Mouse (Mus musculus) kidney, adult 2 months (tissue): ENCODE results near the gene Kif1b. TPM values are rescaled to one million over a fixed set of nuclear protein-coding genes. Genes with fewer than 3 reads are reported as not detected.

ENCODE experiments used
- DNase-seq: peaks from one replicate; pipeline ENCODE4 v3.0.0; 2021
- H3K27ac ChIP-seq: fragments of 200-500 bp; 2 replicates; pipeline ENCODE4 v1.5.1; 2012; ENCODE audit warnings: low read depth, low read length, control low read depth, inconsistent platforms; ENCODE audit not compliant: insufficient read depth
- H3K27me3 ChIP-seq: fragments of 200-500 bp; replicated peaks from 2 replicates; pipeline ENCODE4 v1.6.1; 2012; ENCODE audit warnings: mild to moderate bottlenecking, moderate library complexity, low read length, inconsistent platforms; ENCODE audit not compliant: control insufficient read depth, insufficient read depth
- H3K36me3 ChIP-seq: fragments of 200-500 bp; 2 replicates; pipeline ENCODE4 v1.6.1; 2012; ENCODE audit warnings: mild to moderate bottlenecking, moderate library complexity, low read length, inconsistent platforms; ENCODE audit not compliant: control insufficient read depth, insufficient read depth
- H3K4me1 ChIP-seq: fragments of 200-500 bp; 2 replicates; pipeline ENCODE4 v1.6.1; 2011; ENCODE audit warnings: low read length; ENCODE audit not compliant: control insufficient read depth, insufficient read depth
- H3K4me3 ChIP-seq: fragments of 200-500 bp; 2 replicates; pipeline ENCODE4 v1.5.1; 2011; ENCODE audit warnings: mild to moderate bottlenecking, low read depth, low read length, control low read depth; ENCODE audit not compliant: insufficient read depth
- CTCF ChIP-seq: fragments of 200-500 bp; conservative IDR thresholded peaks from 2 replicates; pipeline ENCODE4 v1.5.1; 2011; ENCODE audit warnings: low read depth, mild to moderate bottlenecking, control low read depth, low read length, moderate library complexity, mixed read lengths; ENCODE audit not compliant: insufficient read depth, insufficient read length
- POLR2A ChIP-seq: fragments of 200-500 bp; IDR thresholded peaks from one replicate; pipeline ENCODE4 v1.6.1; 2011; ENCODE audit warnings: low read depth, low read length, control low read depth
- WGBS: fragments of 180-500 bp; shearing (Covaris S2); methylation state at CpG from one replicate; pipeline ENCODE4 v1.1.7; 2018; 5-methylcytosine and 5-hydroxymethylcytosine counted together
- polyA plus RNA-seq: library from polyadenylated mRNA; depleted of rRNA; stranded (reverse); fragments of >200 nt; gene quantifications from 2 replicates; pipeline ENCODE4 v1.2.3, GENCODE M21; 2012

The Kif1b gene
- polyA plus RNA-seq, 1 experiment: 31.1 TPM

- no peak for TF ChIP-seq POLR2A
- no peak for TF ChIP-seq CTCF
- no peak overlapping the region for H3K27ac ChIP-seq
- 56% methylated on average over 3 of the region's 3 CpGs for WGBS
- H3K27me3 ChIP-seq: no peaks in the 10 kb centered on the region
- DNase-seq: peak; percentile 75
- no peaks in the 10 kb centered on the region for H3K4me1 ChIP-seq
- peaks cover 2% of the 10 kb centered on the region for H3K36me3 ChIP-seq
- H3K4me3 ChIP-seq: no peak overlapping the region
These were observed 46.6 kb downstream of the Kif1b start for GRCm38 (mm10) chr4:149260911-149261310.

DNA sequence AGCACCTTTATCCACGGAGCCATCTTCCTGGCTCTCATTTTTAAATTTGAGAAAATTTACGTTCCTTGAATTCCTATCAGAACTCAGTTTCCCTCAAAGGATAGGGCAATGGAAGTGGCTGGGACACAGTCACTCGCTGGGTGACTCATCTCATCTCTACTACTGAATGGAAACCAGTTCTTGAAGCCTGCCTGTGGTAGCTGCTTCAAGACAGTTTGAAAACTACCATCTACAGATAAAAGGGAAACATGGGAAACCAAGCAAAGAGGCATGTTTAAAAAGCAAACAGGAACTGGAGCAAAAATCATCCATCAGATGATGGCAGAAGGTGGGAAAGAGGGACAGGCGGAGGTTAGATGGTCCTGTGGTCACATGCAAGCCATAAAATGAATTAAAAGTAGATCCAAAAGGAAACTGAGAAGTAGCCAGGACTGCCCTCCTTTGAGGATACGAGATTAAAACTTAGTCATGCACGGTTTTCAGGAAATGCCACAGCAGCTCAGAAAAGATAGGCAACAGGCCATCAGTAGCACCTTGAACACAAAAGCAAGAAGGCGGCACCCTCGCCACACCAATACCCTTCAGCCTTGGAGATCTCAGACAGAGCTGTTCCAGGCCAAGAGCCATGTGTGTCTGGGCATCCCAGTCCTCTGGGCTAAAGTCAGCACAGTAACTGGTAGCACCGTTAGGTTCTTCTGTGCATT lies 48.0 kb downstream of the Kif1b start:
- TF ChIP-seq CTCF (no peak), POLR2A (no peak)
- Histone ChIP-seq H3K4me1 (no peaks in the 10 kb centered on the region), H3K36me3 (no peaks in the 10 kb centered on the region; the same call in none of the 2 replicates), H3K27ac (no peak overlapping the region), H3K4me3 (no peak overlapping the region), H3K27me3 (no peaks in the 10 kb centered on the region)
- DNase-seq: peak; percentile 14
- 82% methylated on average over 9 of the region's 9 CpGs for WGBS

DNA sequence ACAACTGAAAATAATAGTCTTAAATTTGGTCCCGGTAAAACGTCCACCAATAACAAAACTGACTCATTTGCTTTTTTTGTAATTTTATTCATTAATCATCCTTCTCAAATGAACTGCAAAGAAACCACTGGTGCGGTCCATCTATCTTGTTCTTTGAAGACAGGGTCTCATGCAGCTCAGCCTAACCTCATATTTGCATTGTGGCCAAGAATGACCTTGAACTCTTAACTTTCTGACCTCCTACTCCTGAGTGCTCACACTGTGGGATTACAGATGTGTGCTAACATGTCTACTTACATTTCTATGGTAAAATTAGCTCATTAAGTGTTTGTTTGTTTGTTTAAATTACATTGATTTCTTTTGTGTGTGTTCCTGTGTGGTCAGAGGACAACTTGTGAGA lies 48.6 kb downstream of the Kif1b start:
- DNase-seq: no peak
- WGBS: 86% methylated on average over 3 of the region's 3 CpGs
- no peak overlapping the region for H3K27ac ChIP-seq
- H3K4me3 ChIP-seq: no peak overlapping the region
- H3K4me1 ChIP-seq: no peaks in the 10 kb centered on the region
- no peaks in the 10 kb centered on the region; the same call in none of the 2 replicates for H3K36me3 ChIP-seq
- no peak for TF ChIP-seq CTCF
- TF ChIP-seq POLR2A: no peak
- no peaks in the 10 kb centered on the region for H3K27me3 ChIP-seq

- no peak for DNase-seq
- H3K27ac ChIP-seq: no peak overlapping the region
- H3K4me1 ChIP-seq: no peaks in the 10 kb centered on the region
- TF ChIP-seq CTCF (no peak), POLR2A (no peak)
- H3K27me3 ChIP-seq: no peaks in the 10 kb centered on the region
- no peaks in the 10 kb centered on the region; the same call in none of the 2 replicates for H3K36me3 ChIP-seq
- no peak overlapping the region for H3K4me3 ChIP-seq
- WGBS: 95% methylated on average over 15 of the region's 15 CpGs
These were observed 50.8 kb downstream of the Kif1b start for GRCm38 (mm10) chr4:149256511-149257300.

- Histone ChIP-seq H3K27ac (no peak overlapping the region), H3K4me1 (no peaks in the 10 kb centered on the region), H3K27me3 (no peaks in the 10 kb centered on the region), H3K36me3 (no peaks in the 10 kb centered on the region; the same call in none of the 2 replicates), H3K4me3 (no peak overlapping the region)
- peak; percentile 3 for DNase-seq
- 48% methylated on average over 13 of the region's 13 CpGs for WGBS
- TF ChIP-seq POLR2A: no peak
- no peak for TF ChIP-seq CTCF
These were observed 51.9 kb downstream of the Kif1b start for GRCm38 (mm10) chr4:149255277-149256270.

DNA sequence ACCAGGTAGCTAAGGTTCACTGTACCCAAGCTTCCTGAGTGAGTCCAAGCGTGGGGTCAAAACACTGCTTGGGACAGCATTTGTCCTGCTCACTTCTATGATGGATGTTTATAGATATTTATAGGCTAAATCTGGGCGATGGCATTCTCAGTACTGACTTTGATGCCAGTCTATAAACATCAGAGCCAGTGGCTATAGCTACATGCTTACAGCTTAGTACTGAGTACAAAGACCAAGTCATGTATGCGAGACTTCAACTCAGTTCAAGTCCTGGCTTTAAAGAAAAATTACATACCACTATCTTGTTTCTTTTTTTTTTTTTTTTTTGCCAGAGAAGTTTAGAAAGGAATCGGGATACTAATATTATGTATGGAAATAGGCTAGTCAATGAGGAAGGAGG lies 52.7 kb downstream of the Kif1b start:
- Histone ChIP-seq H3K27me3 (no peaks in the 10 kb centered on the region), H3K36me3 (no peaks in the 10 kb centered on the region; the same call in none of the 2 replicates), H3K27ac (no peak overlapping the region), H3K4me3 (no peak overlapping the region), H3K4me1 (no peaks in the 10 kb centered on the region)
- 85% methylated on average over 4 of the region's 4 CpGs for WGBS
- DNase-seq: no peak
- no peak for TF ChIP-seq POLR2A
- no peak for TF ChIP-seq CTCF
